Mouse (Mus musculus) heart, adult 2 months (tissue): ENCODE data around the gene Hist2h2ab. TPM values are rescaled to one million over a fixed set of nuclear protein-coding genes. Genes with fewer than 3 reads are reported as not detected.
"Not testable (repeated sequence)": the region's sequence is repeated elsewhere in the genome, so short reads cannot be mapped to it uniquely, and the experiment has no call there.

ENCODE experiments used
- DNase-seq, 2 experiments: peaks; one replicate each; pipeline ENCODE4 v3.0.0; 2021
- H3K27ac ChIP-seq: fragments of 200-600 bp; 2 replicates; pipeline ENCODE4 v1.8.1; 2022
- H3K27me3 ChIP-seq: fragments of 200-500 bp; 2 replicates; pipeline ENCODE4 v1.6.1; 2012; ENCODE audit warnings: mild to moderate bottlenecking, low read length, inconsistent platforms, mixed read lengths; ENCODE audit not compliant: control insufficient read depth, insufficient read depth
- H3K36me3 ChIP-seq: fragments of 200-500 bp; 2 replicates; pipeline ENCODE4 v1.6.1; 2012; ENCODE audit warnings: low read length, inconsistent platforms; ENCODE audit not compliant: control insufficient read depth, insufficient read depth
- H3K4me1 ChIP-seq: fragments of 200-500 bp; 2 replicates; pipeline ENCODE4 v1.6.1; 2011; ENCODE audit warnings: low read length; ENCODE audit not compliant: control insufficient read depth, insufficient read depth
- H3K4me3 ChIP-seq: fragments of 200-600 bp; 2 replicates; pipeline ENCODE4 v1.8.1; 2022
- H3K79me2 ChIP-seq: fragments of 200-500 bp; replicated peaks from 2 replicates; pipeline ENCODE4 v1.6.1; 2012; ENCODE audit warnings: mild to moderate bottlenecking, inconsistent platforms, low read length, moderate library complexity, mixed read lengths; ENCODE audit not compliant: control insufficient read depth, insufficient read depth
- H3K9ac ChIP-seq: fragments of 200-500 bp; 2 replicates; pipeline ENCODE4 v1.6.1; 2012; ENCODE audit warnings: low read depth, mild to moderate bottlenecking, control low read depth, inconsistent platforms, low read length, mixed read lengths
- CTCF ChIP-seq: fragments of 200-600 bp; IDR thresholded peaks from 2 replicates; pipeline ENCODE4 v1.8.1; 2022; ENCODE audit warnings: antibody characterized with exemption, mild to moderate bottlenecking, moderate library complexity
- EP300 ChIP-seq: fragments of 200-500 bp; IDR thresholded peaks from 2 replicates; pipeline ENCODE4 v1.6.1; 2011; ENCODE audit warnings: low read depth, low read length, control low read depth; ENCODE audit not compliant: insufficient read depth
- POLR2A ChIP-seq: fragments of 200-500 bp; IDR thresholded peaks from 2 replicates; pipeline ENCODE4 v1.6.1; 2011; ENCODE audit warnings: mild to moderate bottlenecking, low read depth, low read length, control low read depth; ENCODE audit not compliant: insufficient read depth
- WGBS: fragments of 180-500 bp; shearing (Covaris S2); methylation state at CpG from one replicate; pipeline ENCODE4 v1.1.7; 2018; 5-methylcytosine and 5-hydroxymethylcytosine counted together
- intact Hi-C: fragments of 180-260 bp; cut with DNase I; formaldehyde crosslinking; loops from one replicate; pipeline ENCODE4 v1.15.1; 2025
- polyA plus RNA-seq: library from polyadenylated mRNA; depleted of rRNA; stranded (reverse); fragments of >200 nt; gene quantifications from 2 replicates; pipeline ENCODE4 v1.2.3, GENCODE M21; 2012
- total RNA-seq, 2 experiments: library from RNA; stranded (reverse); gene quantifications; 2 replicates each; pipeline ENCODE4 v1.2.3; 2021

Gene Hist2h2ab
- total and polyA plus RNA-seq, 3 experiments, result 0.35 to 2.0 (median 1.9) TPM

DNA sequence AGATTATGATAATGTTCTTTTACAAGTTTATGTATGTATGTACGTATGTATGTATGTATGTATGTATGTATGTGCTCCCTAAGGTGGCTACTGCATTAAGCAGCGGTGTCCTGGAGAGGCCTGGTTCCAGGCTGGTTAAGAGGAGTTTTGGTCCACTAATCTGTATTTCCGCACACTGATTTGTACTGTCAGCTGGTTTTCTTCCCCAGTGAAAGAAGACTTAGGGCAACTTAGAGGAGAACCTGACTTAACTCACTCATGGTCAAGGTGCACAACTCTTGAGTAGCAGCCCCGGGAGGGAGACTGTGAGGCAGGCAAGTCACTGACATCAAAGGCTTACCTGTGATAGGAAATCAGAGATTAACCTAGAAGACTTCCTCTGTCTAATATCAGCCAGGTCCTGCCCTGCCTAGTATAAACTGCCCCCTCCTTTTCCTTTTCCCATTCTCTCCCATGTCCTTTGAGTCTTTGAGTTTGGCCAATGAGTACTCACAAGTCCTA, 17.2 kb downstream of the Hist2h2ab start:
- H3K27ac ChIP-seq, result no peak overlapping the region
- WGBS, result 82% methylated on average over 4 of the region's 4 CpGs
- H3K36me3 ChIP-seq, result peaks cover 2% of the 10 kb centered on the region; the same call in 1 of the 2 replicates
- no peaks in the 10 kb centered on the region for H3K79me2 ChIP-seq
- no peak for TF ChIP-seq POLR2A
- no peak for TF ChIP-seq CTCF
- no peak for TF ChIP-seq EP300
- DNase-seq, result no peak
- H3K4me3 ChIP-seq, result no peak overlapping the region
- H3K27me3 ChIP-seq, result no peaks in the 10 kb centered on the region
- H3K9ac ChIP-seq, result no peak overlapping the region
- peaks cover 1% of the 10 kb centered on the region for H3K4me1 ChIP-seq
- intact Hi-C loops, result loop anchor here (2.0 kb wide), 1 partner anchor 14 kb away; no protein-coding TSS in a partner anchor

DNA sequence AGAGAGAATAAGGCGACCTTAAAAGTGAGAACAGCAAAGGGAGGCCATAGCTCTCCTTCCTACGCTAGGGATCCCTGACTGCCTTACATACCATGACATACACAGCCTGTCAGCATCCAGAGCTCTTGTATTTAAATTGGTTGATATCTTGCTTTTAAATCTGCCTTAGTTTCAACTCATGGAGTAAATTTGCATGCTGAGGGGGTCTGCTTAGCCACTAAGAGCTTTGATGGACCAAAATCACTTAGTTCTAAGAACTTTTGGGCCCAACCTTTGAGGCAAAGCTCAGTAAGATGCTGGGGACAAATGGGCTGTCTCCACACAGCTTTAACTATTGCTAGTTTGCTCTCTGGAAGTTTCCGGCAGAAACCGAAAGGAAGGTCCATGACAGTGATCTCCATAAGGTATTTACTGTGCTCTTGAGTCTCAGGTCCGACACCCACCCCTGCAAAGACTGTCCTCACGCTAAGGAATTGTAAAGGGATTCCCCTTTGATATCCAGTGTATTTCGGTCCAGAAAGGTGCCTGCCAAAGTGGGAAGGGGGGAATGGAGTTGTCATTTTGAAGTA, 17.8 kb downstream of the Hist2h2ab start:
- no peak overlapping the region for H3K4me3 ChIP-seq
- intact Hi-C loops, result loop anchor here (2.0 kb wide), 1 partner anchor 15 kb away; no protein-coding TSS in a partner anchor
- WGBS, result 62% methylated on average over 7 of the region's 7 CpGs
- H3K27me3 ChIP-seq, result no peaks in the 10 kb centered on the region
- TF ChIP-seq EP300 (no peak), POLR2A (no peak), CTCF (no peak)
- no peak overlapping the region for H3K9ac ChIP-seq
- H3K4me1 ChIP-seq, result peaks cover 3% of the 10 kb centered on the region
- DNase-seq, result no peak
- peaks cover 2% of the 10 kb centered on the region; the same call in 1 of the 2 replicates for H3K36me3 ChIP-seq
- H3K27ac ChIP-seq, result no peak overlapping the region
- no peaks in the 10 kb centered on the region for H3K79me2 ChIP-seq

DNA sequence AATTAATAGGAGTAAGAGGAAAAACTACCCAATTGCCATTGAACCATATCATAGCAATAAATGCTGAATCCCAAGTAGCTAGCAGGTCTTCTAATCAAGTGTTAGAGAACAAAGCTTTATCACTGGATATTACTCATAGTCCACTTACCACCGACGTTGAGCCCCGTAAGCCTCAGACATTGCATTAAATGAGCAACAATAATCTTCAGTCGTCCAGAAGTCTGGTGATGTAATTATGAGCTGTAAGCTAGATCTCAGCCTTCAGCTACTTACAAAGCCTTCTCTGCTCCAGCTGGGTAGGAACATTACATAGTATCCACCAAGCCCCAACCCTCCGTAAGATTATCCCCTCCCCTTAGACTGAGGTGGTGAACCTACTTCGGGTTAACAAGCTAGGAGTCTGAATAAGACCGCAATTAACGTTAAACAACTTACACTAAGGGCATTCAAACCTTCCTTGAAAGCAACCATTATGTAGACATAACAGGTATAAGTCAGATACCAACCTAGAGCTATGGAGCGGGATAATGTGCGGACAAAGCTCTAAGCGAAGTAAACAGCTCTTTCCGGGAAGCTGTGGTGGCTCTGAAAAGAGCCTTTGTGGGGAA, 18.3 kb downstream of the Hist2h2ab start:
- Histone ChIP-seq H3K9ac (no peak overlapping the region), H3K4me1 (peaks cover 4% of the 10 kb centered on the region), H3K36me3 (peaks cover 2% of the 10 kb centered on the region; the same call in 1 of the 2 replicates), H3K27me3 (no peaks in the 10 kb centered on the region), H3K4me3 (no peak overlapping the region), H3K27ac (no peak overlapping the region), H3K79me2 (no peaks in the 10 kb centered on the region)
- TF ChIP-seq CTCF, result no peak
- TF ChIP-seq EP300, result no peak
- no peak for TF ChIP-seq POLR2A
- WGBS, result 13% methylated on average over 12 of the region's 12 CpGs
- DNase-seq, result no peak
- intact Hi-C loops, result loop anchor here (2.0 kb wide), 1 partner anchor 15 kb away; no protein-coding TSS in a partner anchor

DNA sequence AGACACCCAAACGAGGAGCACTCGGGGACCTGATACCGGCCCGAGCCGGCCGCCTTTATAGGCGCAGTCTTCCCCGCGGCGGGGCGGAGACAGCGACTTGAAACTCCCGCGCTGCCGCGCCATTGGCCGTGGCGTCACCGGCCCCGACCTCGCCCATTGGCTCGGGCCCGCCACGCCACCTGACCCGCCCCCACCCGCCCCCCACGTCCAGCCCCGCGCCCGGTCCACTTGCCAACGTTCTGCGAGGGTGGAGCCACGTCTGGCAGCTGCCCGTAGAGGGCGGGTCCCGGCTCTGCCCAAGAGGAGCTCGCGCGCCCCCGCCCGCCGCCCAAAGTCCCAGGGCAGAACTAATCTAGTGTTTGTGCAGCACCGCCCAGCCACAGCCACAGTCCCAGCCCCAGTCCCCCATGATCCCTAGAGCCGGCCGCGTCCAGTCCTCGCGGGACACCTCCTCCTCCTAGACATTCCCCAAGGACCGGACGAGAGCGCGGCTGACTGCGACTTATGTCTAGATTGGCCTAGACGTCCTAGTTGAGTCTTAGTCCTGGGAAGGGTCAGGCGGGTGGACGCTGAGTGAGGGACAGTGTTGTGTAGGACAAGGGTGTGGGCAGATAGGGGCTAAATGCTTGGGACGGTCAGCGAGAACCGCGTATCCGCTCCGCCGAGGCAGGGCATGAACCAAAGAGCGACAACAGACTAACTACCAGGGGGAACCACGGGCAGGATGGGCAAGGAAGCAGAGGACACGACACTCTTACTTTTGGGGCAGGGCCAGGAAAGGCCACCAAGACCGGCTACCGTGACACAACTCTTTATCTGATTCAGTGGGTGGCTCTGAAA, 19.5 kb downstream of the Hist2h2ab start, which contains the start of gene Hist2h3c2:
Gene Hist2h3c2, minus strand, starts transcription at position 174 of the 840 bp plus-strand sequence.
- H3K27ac ChIP-seq, result peak within 1 kb of the TSS; percentile 82
- under 1% methylated on average over 18 of the region's 68 CpGs for WGBS
- H3K4me1 ChIP-seq, H3K79me2 ChIP-seq, intact Hi-C loops, H3K27me3 ChIP-seq, H3K36me3 ChIP-seq: not testable (repeated sequence)
- peak within 1 kb of the TSS; percentile 60 for H3K4me3 ChIP-seq
- H3K9ac ChIP-seq, result peak within 1 kb of the TSS; percentile 72
- peak; percentile 67 to 80 for DNase-seq

DNA sequence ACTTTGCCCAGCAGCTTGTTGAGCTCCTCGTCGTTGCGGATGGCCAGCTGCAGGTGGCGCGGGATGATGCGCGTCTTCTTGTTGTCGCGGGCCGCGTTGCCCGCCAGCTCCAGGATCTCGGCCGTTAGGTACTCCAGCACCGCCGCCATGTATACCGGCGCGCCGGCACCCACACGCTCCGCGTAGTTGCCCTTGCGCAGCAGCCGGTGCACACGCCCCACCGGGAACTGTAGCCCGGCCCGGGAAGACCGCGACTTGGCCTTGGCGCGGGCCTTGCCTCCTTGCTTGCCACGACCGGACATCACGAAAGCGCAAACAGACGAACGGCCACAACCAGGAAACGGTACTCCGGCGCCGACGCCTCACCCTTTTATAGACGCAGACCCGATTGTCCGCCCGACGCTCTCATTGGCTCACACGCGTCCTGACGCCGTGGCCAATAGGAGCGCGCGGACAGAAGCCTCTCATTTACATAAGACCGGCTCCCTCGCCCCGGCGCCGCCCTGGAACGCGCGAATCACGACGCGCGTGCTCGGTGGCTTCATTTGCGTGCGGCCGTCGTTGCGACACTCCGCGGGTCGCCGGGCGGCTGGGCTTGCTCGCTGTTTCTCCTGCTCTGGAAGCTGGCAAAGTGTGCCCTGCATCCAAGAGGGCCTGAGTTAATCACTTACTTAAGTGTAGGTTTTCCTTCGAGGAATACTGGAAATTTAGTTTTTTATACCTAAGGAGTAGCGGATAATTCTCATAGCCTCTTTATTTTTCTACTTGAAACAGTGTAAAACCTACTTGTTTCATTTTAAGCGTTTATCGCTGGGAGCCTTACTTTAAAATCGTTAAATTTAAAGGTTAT, 20.5 kb downstream of the Hist2h2ab start, which contains the start of gene Hist2h2aa2:
Gene Hist2h2aa2, minus strand, starts transcription at position 328 of the 850 bp plus-strand sequence.
- DNase-seq, result peak; percentile 97
- H3K27me3 ChIP-seq, H3K79me2 ChIP-seq, H3K36me3 ChIP-seq, H3K4me1 ChIP-seq, intact Hi-C loops: not testable (repeated sequence)
- 3% methylated on average over 25 of the region's 85 CpGs for WGBS
- Histone ChIP-seq H3K9ac (peak within 1 kb of the TSS; percentile 72), H3K4me3 (peak within 1 kb of the TSS; percentile 60), H3K27ac (peak within 1 kb of the TSS; percentile 89)
- peak; percentile 84 for TF ChIP-seq POLR2A
